Mouse (Mus musculus): ENCODE results near the gene Btbd9. TPM values are rescaled to one million over a fixed set of nuclear protein-coding genes. Genes with fewer than 3 reads are reported as not detected.

Gene Btbd9
- total and polyA plus RNA-seq, 2 experiments, result 12.7 to 12.8 TPM

GRCm38 (mm10) chr17:30200283-30200682 is 376.0 kb downstream of the Btbd9 start:
- Histone ChIP-seq H3K27me3 (ENCODE audit: control insufficient read depth, insufficient read depth, low read length) (no peaks in the 10 kb centered on the region), H3K79me2 (ENCODE audit: control insufficient read depth, insufficient read depth, low read length) (peaks cover 57% of the 10 kb centered on the region), H3K9ac (ENCODE audit: low read depth, low read length) (no peak overlapping the region), H3K27ac (replicated peaks; ENCODE audit: insufficient read depth, low read depth, low read length) (no peak overlapping the region), H3K36me3 (ENCODE audit: control insufficient read depth, insufficient read depth, low read length) (no peaks in the 10 kb centered on the region), H3K4me1 (ENCODE audit: control insufficient read depth, insufficient read depth, low read length) (peaks cover 14% of the 10 kb centered on the region), H3K4me3 (ENCODE audit: insufficient read depth, low read depth, low read length) (no peak overlapping the region)
- DNase-seq (ENCODE audit: extremely low read depth, low read depth, low spot score), result no peak
- TF ChIP-seq POLR2A (IDR thresholded peaks at IDR 0.05; ENCODE audit: extremely low read depth, insufficient read depth, low read length), result no peak
- TF ChIP-seq CTCF (IDR thresholded peaks at IDR 0.05; ENCODE audit: low read depth, low read length), result no peak
- WGBS, result 57% methylated on average over 4 of the region's 4 CpGs

DNA sequence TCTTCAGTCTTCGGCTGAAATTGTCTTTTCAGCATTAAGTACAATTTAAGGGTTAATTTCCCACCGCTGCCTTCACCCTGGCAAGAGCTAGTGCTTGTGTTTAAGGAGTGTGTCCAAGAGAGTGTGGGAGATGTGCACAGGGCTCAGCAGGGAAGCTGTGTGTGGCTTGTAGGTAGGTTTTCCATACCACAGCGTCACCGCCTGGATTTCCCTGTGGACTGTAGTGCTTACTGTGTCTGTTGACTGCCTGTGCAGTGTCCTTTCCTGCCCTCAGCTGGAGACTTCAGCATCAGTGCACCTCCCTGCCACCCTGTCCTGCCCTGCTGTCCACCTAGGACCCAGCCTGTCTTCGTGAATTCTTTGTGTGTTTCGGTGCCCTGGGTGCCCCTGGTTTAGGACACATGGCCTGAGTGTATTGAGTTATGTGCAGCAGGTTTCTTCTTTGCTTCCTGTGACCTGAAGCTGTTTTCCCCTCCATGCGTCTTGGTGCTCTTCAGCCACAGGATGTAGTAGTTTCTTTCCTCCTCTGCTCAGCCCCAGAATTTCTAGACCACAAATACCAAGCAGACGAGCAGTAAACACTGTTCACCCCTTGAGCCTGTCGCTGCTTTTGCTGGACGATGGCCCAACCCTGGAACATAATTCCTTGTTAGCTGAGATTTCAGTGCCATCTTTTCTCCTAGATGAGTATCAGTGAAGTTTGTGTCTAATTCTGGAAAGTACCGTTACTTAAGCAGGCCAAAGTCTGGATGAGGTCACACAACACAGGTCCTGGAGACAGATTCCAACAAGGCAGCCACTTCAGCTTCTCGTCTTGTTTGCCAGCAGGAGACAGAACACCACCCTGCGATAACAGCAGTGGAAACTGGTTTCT is 376.7 kb downstream of the Btbd9 start:
- Histone ChIP-seq H3K9ac (ENCODE audit: low read depth, low read length) (no peak overlapping the region), H3K4me1 (ENCODE audit: control insufficient read depth, insufficient read depth, low read length) (peaks cover 14% of the 10 kb centered on the region), H3K79me2 (ENCODE audit: control insufficient read depth, insufficient read depth, low read length) (peaks cover 55% of the 10 kb centered on the region), H3K4me3 (ENCODE audit: insufficient read depth, low read depth, low read length) (no peak overlapping the region), H3K27ac (replicated peaks; ENCODE audit: insufficient read depth, low read depth, low read length) (no peak overlapping the region), H3K27me3 (ENCODE audit: control insufficient read depth, insufficient read depth, low read length) (no peaks in the 10 kb centered on the region), H3K36me3 (ENCODE audit: control insufficient read depth, insufficient read depth, low read length) (no peaks in the 10 kb centered on the region)
- WGBS, result 65% methylated on average over 13 of the region's 13 CpGs
- peak; percentile 37 for DNase-seq (ENCODE audit: extremely low read depth, low read depth, low spot score)
- TF ChIP-seq CTCF (IDR thresholded peaks at IDR 0.05; ENCODE audit: low read depth, low read length) (no peak), POLR2A (IDR thresholded peaks at IDR 0.05; ENCODE audit: extremely low read depth, insufficient read depth, low read length) (no peak)

- DNase-seq (ENCODE audit: extremely low read depth, low read depth, low spot score), result peak; percentile 58
- TF ChIP-seq CTCF (IDR thresholded peaks at IDR 0.05; ENCODE audit: low read depth, low read length), result no peak
- TF ChIP-seq POLR2A (IDR thresholded peaks at IDR 0.05; ENCODE audit: extremely low read depth, insufficient read depth, low read length), result no peak
- Histone ChIP-seq H3K27ac (replicated peaks; ENCODE audit: insufficient read depth, low read depth, low read length) (no peak overlapping the region), H3K4me3 (ENCODE audit: insufficient read depth, low read depth, low read length) (no peak overlapping the region), H3K27me3 (ENCODE audit: control insufficient read depth, insufficient read depth, low read length) (no peaks in the 10 kb centered on the region), H3K4me1 (ENCODE audit: control insufficient read depth, insufficient read depth, low read length) (peaks cover 14% of the 10 kb centered on the region), H3K36me3 (ENCODE audit: control insufficient read depth, insufficient read depth, low read length) (no peaks in the 10 kb centered on the region), H3K9ac (ENCODE audit: low read depth, low read length) (no peak overlapping the region), H3K79me2 (ENCODE audit: control insufficient read depth, insufficient read depth, low read length) (peaks cover 52% of the 10 kb centered on the region)
- WGBS, result 41% methylated on average over 10 of the region's 10 CpGs
These were observed 377.9 kb downstream of the Btbd9 start for GRCm38 (mm10) chr17:30198422-30198821.

DNA sequence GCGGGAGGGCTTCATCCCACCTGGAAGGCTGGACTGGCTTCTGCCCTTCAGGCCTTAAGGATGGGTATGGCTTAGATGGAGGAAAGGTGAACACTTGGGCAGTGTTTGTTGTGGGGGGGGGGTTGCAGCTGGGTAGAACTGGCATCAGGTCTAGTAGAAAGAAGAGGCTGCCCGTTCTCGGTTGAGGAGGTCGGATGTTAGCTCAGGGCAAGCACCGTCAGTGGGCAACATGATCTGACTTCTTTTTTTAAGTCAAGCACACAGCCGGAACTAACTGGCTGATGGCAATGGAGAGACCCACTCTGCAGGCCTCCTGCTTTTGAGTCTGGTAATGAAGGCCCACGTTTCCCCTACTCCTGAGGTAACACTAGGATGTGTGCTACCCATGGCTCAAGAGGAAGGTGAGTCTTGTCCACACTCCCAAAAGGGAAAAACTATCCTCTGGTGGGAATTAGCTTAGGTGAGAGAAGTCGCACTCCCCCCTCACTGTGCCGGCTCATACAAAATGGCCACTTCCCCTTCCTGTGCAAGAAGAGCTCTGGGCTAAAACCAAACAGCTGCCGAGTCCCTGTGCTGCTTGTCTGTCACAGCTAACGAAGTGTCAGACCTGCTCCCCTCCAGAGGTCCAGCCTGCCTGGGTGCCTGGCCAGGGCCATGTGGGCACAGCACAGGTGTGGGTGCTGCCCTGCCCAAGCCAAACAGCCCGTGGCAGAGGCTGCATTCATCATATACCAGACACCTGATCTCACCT is 378.8 kb downstream of the Btbd9 start:
- Histone ChIP-seq H3K36me3 (ENCODE audit: control insufficient read depth, insufficient read depth, low read length) (peaks cover 2% of the 10 kb centered on the region; the same call in 1 of the 2 replicates), H3K4me1 (ENCODE audit: control insufficient read depth, insufficient read depth, low read length) (peaks cover 14% of the 10 kb centered on the region), H3K27me3 (ENCODE audit: control insufficient read depth, insufficient read depth, low read length) (no peaks in the 10 kb centered on the region), H3K4me3 (ENCODE audit: insufficient read depth, low read depth, low read length) (no peak overlapping the region), H3K9ac (ENCODE audit: low read depth, low read length) (no peak overlapping the region), H3K79me2 (ENCODE audit: control insufficient read depth, insufficient read depth, low read length) (peaks cover 51% of the 10 kb centered on the region), H3K27ac (replicated peaks; ENCODE audit: insufficient read depth, low read depth, low read length) (no peak overlapping the region)
- no peak for DNase-seq (ENCODE audit: extremely low read depth, low read depth, low spot score)
- TF ChIP-seq CTCF (IDR thresholded peaks at IDR 0.05; ENCODE audit: low read depth, low read length), result no peak
- TF ChIP-seq POLR2A (IDR thresholded peaks at IDR 0.05; ENCODE audit: extremely low read depth, insufficient read depth, low read length), result no peak
- 78% methylated on average over 12 of the region's 12 CpGs for WGBS

DNA sequence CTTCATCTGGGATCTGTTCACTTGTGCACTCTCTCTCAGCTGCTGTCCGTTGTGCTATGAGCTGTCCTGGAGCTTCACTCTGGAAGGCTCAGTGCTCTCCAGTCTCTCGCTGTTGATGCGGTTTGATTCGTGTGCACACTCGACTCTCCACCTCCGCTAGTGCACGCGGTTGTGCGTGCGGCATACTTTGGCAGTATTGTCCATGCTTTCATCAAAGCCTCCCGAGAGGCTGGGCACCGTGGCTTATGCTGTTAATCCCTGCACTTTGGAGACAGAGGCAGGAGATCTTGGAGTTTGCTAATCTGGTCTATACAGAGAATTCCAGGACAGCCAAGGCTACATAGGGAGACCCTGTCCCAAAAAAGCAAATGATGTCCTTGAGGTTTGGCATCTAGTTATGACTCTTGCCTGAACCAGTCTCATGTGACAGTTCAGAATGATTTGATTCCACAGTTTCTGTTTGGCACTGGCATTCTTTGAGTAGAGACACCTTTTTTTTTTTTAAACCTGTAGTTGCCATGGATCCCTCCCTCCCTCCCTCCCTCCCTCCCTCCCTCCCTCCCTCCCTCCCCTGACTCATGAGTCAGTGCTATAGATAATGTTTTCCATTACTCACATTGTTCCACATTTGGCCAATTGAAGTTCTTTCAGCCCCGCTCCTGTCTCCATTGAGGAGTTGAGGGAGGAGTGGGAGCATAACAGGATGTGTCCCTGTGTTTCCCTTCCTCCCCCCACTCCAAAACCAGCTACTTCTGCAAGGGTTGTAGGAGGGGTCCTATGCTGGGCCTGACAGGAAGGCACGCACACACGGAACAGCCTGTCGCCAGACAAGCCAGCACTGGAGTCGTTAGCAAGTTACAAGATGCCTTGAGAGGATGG is 379.6 kb downstream of the Btbd9 start:
- peaks cover 2% of the 10 kb centered on the region; the same call in 1 of the 2 replicates for H3K36me3 ChIP-seq (ENCODE audit: control insufficient read depth, insufficient read depth, low read length)
- H3K79me2 ChIP-seq (ENCODE audit: control insufficient read depth, insufficient read depth, low read length), result peaks cover 53% of the 10 kb centered on the region
- 81% methylated on average over 17 of the region's 17 CpGs for WGBS
- H3K27ac ChIP-seq (replicated peaks; ENCODE audit: insufficient read depth, low read depth, low read length), result no peak overlapping the region
- no peak for DNase-seq (ENCODE audit: extremely low read depth, low read depth, low spot score)
- H3K9ac ChIP-seq (ENCODE audit: low read depth, low read length), result no peak overlapping the region
- H3K4me3 ChIP-seq (ENCODE audit: insufficient read depth, low read depth, low read length), result no peak overlapping the region
- H3K4me1 ChIP-seq (ENCODE audit: control insufficient read depth, insufficient read depth, low read length), result peaks cover 14% of the 10 kb centered on the region
- no peaks in the 10 kb centered on the region for H3K27me3 ChIP-seq (ENCODE audit: control insufficient read depth, insufficient read depth, low read length)
- TF ChIP-seq POLR2A (IDR thresholded peaks at IDR 0.05; ENCODE audit: extremely low read depth, insufficient read depth, low read length), result no peak
